Mouse (Mus musculus) neutrophil, adult 5-6 weeks (primary cell): ENCODE data around the gene Gm21858. TPM values are rescaled to one million over a fixed set of nuclear protein-coding genes. Genes with fewer than 3 reads are reported as not detected.
"Not testable (repeated sequence)": the region's sequence is repeated elsewhere in the genome, so short reads cannot be mapped to it uniquely, and the experiment has no call there.

Source experiments
- ATAC-seq: fragments of 151-379, 151-347 bp; 2 replicates; pipeline ENCODE4 v1.8.0; 2017; ENCODE audit warnings: mild to moderate bottlenecking, moderate TSS enrichment; ENCODE audit not compliant: insufficient number of reproducible peaks, poor library complexity, low FRiP score, severe bottlenecking; ENCODE audit errors: extremely low read depth
- total RNA-seq: library from RNA; stranded (forward); fragments of 200-1000 nt; gene quantifications from 2 replicates; pipeline ENCODE4 v1.2.3, GENCODE M21; 2017

Gene Gm21858
- not detected in 2 replicates for total RNA-seq

DNA sequence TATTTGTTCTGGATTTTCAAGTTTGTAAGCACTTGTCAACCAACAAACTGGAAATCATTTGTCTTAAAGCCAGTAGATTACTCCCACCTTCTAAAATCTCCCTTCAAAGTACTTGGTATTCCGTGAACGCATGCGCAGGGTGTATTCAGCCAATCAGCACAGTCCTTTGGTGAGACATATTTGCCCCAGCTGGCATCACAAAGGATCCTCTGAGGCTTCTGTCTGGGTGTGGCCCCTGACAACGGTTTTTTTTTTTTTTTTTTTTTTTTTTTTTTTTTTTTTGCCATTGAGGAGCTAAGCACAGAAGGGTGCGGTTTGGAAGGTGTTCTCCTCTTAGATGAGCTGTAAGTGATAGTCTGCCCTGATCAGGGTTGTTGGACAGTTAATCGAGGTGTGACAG is at the start of gene Gm21858:
TSS of gene Gm21858 (plus strand) at position 301 of the 400 bp plus-strand sequence.
- ATAC-seq = not testable (repeated sequence)
